Comparison of ENCODE assay signal across 12 mouse cellular contexts in the genomic region with DNA sequence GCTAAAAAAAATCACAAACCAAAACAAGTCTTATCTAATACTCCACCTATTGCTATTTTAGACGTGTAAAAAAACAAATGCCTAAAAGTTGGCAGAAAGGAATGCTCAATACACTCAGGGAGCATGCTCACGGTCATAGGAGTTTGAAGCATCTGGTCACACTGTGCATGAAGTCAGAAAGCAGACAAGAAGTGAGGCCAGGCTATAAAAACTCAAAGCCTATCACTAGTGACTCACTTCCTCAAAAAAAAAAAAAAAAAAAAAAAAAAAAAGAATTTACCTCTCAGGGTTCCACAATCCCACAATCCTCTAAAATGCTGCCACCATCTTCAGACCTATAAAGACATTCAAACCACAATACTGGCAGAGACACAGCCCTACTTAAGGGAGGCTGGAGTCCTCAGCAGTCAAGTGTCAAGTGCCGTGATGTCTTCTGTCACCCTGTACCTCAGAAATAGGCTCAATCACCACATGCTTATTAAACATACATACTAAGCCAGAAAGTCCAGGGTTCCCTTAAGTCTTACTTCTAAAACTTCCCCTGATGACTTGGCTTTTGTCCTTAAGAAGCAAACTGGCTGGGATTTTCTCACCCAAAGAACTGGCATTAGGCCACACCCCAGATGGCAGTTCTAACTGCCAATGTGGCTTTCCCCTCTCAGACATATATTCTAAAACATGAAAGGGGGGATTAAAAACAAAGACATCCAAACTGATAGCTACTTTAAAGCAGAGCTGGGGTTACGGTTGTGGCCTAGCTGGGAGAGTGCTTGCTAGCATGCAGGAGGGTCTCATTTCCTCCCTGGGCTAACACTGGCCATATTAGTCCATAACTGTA. TPM values are rescaled to one million over a fixed set of nuclear protein-coding genes. Genes with fewer than 3 reads are reported as not detected.
A peak's percentile ranks its signal among the peaks of the same experiment; 100 is the strongest.
DNase-seq lines count a peak whose midpoint lies in the region; ATAC-seq lines count a peak whose summit lies in the region.
"Had no signal": no experiment of that assay in that cellular context is flagged by ENCODE, and none has a peak within 500 bp of the region (broad histone marks: within the 10 kb centered on the region; RNA-seq: fewer than 3 reads in every experiment).

No protein-coding gene starts in this region.

- no peak for ATAC-seq in heart, embryonic 14.5 days (ENCODE audit: insufficient number of reproducible peaks, insufficient read depth, low FRiP score, low read depth)
- ATAC-seq in kidney, embryonic 15.5 days (replicated peaks; ENCODE audit: low FRiP score), result no peak

- no peaks in the 10 kb centered on the region for H3K9me3 ChIP-seq in heart, embryonic 14.5 days (ENCODE audit: control insufficient read depth, low read length)
- no peaks in the 10 kb centered on the region for H3K9me3 ChIP-seq in kidney, embryonic 15.5 days (replicated peaks)

- no peak overlapping the region for H3K4me3 ChIP-seq in heart, embryonic 14.5 days (ENCODE audit: control insufficient read depth in 1 of 2, insufficient read depth in 1 of 2, low read depth in 1 of 2, low read length in 2 of 2)
- H3K4me3 ChIP-seq in kidney, embryonic 15.5 days (replicated peaks), result no peak overlapping the region

- DNase-seq in heart, adult 18-20 months, result peak; percentile 29 to 61
- no peak for DNase-seq in heart, postnatal 14 days
- peak; percentile 76 for DNase-seq in 3T3-L1 (ENCODE audit: low read depth, low spot score)
- DNase-seq in cerebellum, adult 11-12 months, result peak; percentile 31
- DNase-seq in kidney, adult 11 months, result no peak
- DNase-seq in embryo, embryonic 9.5 days (ENCODE audit: extremely low spot score), result no peak
- DNase-seq: kidney, adult 2 months; layer of hippocampus, postnatal 36 days; lung, adult 2 months; thymus, adult 2 months had no signal

- no peak overlapping the region for H3K9ac ChIP-seq in heart, embryonic 14.5 days (ENCODE audit: low read length)
- H3K9ac ChIP-seq in kidney, embryonic 15.5 days, result no peak overlapping the region

- peak overlapping the region; percentile 26 to 29; a peak in 3 of 4 replicates for H3K27ac ChIP-seq in heart, embryonic 14.5 days (replicated peaks in 1 of 2; ENCODE audit: control insufficient read depth in 1 of 2, insufficient read depth in 1 of 2, low read depth in 2 of 2, low read length in 2 of 2)
- H3K27ac ChIP-seq in kidney, embryonic 15.5 days, result no peak overlapping the region

- WGBS in heart, embryonic 14.5 days, result 39% methylated on average over 4 of the region's 4 CpGs
- WGBS in kidney, embryonic 15.5 days, result 62% methylated on average over 4 of the region's 4 CpGs

- intact Hi-C loops in heart, postnatal 14 days (cut with DNase I), result no loop called here

- no peaks in the 10 kb centered on the region for H3K36me3 ChIP-seq in heart, embryonic 14.5 days (ENCODE audit: control insufficient read depth, insufficient read depth, low read length)
- no peaks in the 10 kb centered on the region for H3K36me3 ChIP-seq in kidney, embryonic 15.5 days

- no peak overlapping the region; the same call in 1 of the 2 replicates for H3K4me2 ChIP-seq in heart, embryonic 14.5 days (ENCODE audit: low read length)
- no peak overlapping the region for H3K4me2 ChIP-seq in kidney, embryonic 15.5 days

- H3K27me3 ChIP-seq in heart, embryonic 14.5 days (ENCODE audit: control insufficient read depth, insufficient read depth, low read length), result no peaks in the 10 kb centered on the region
- no peaks in the 10 kb centered on the region for H3K27me3 ChIP-seq in kidney, embryonic 15.5 days

- H3K4me1 ChIP-seq in heart, embryonic 14.5 days (ENCODE audit: control insufficient read depth in 2 of 2, insufficient read depth in 2 of 2, low read length in 2 of 2), result peaks cover 7 to 17% of the 10 kb centered on the region in 2 experiments; a peak in 3 of 4 replicates
- no peaks in the 10 kb centered on the region for H3K4me1 ChIP-seq in kidney, embryonic 15.5 days

RNA-seq across cellular contexts. Expression of gene Slc44a1, which starts 42.7 kb away (rescaled TPM):
- 10 to 100 TPM; 29.2 to 30.6 TPM for total RNA-seq in heart, adult 18-20 months (2021)
- 10 to 100 TPM; 43.0 to 47.2 TPM for total RNA-seq in heart, postnatal 14 days (2021)
- 28.6 and 34.0 TPM in 2 replicates for polyA plus RNA-seq in heart, embryonic 14.5 days (2014; fragmentation: Nextera tagmentation; extraction: Ambion mirVana)
- 38.0 and 38.1 TPM in 2 replicates for polyA plus RNA-seq in kidney, embryonic 15.5 days (2015; fragmentation: Nextera tagmentation; extraction: Ambion mirVana)

Comparison
In these comparisons a context has a peak if more than half of its experiments do, and no peak if none do; other contexts are left out.
1. DNase-seq: peak in heart, adult 18-20 months (2 of 2), 3T3-L1 (single experiment) and cerebellum, adult 11-12 months (single experiment); none in heart, postnatal 14 days (0 of 2), kidney, adult 11 months (single experiment) and embryo, embryonic 9.5 days (single experiment).